ENCODE assay signal across 10 mouse cellular contexts in genomic region chr13:49651136-49651535, GRCm38 (mm10). TPM values are rescaled to one million over a fixed set of nuclear protein-coding genes. Genes with fewer than 3 reads are reported as not detected.
DNase-seq lines count a peak whose midpoint lies in the region; ATAC-seq and TF ChIP-seq lines count a peak whose summit lies in the region.
"Had no signal": no experiment of that assay in that cellular context is flagged by ENCODE, and none has a peak within 500 bp of the region (broad histone marks: within the 10 kb centered on the region; RNA-seq: fewer than 3 reads in every experiment).

No protein-coding gene starts in this region.

- WGBS in kidney, embryonic 14.5 days = 53% methylated on average over 2 of the region's 2 CpGs
- WGBS in limb, embryonic 12.5 days = 57% methylated on average over 2 of the region's 2 CpGs

- peak overlapping the region; percentile 72; the same call in 1 of the 2 replicates for H3K4me2 ChIP-seq in kidney, embryonic 14.5 days (replicated peaks; ENCODE audit: low read depth, low read length)
- peak overlapping the region; percentile 51 for H3K4me2 ChIP-seq in CH12.LX (ENCODE audit: insufficient read depth, low read depth, poor library complexity, severe bottlenecking)
- H3K4me2 ChIP-seq in limb, embryonic 12.5 days = peak overlapping the region; percentile 79

- 0 out of 2 replicates have a peak, but pooled peaks cover 6% of the 10 kb centered on the region for H3K4me1 ChIP-seq in kidney, embryonic 14.5 days (ENCODE audit: control insufficient read depth, insufficient read depth, low read length)
- peaks cover 0 to 31% of the 10 kb centered on the region in 2 experiments; a peak in 2 of 4 replicates for H3K4me1 ChIP-seq in CH12.LX (ENCODE audit: control insufficient read depth in 1 of 2, insufficient read depth in 2 of 2)
- peaks cover 12% of the 10 kb centered on the region for H3K4me1 ChIP-seq in limb, embryonic 12.5 days (replicated peaks)

- no peak for ATAC-seq in kidney, embryonic 14.5 days (ENCODE audit: low FRiP score, low TSS enrichment)
- ATAC-seq in limb, embryonic 12.5 days (ENCODE audit: insufficient number of reproducible peaks, insufficient read depth, low FRiP score, low TSS enrichment, low read depth) = no peak

- dilution Hi-C loops in CH12.LX (cut with MboI; ENCODE audit: extremely low pct_ligation_motif_present, extremely low pct_unique_long_range_greater_than_20kb, low sequenced_read_pairs) = no loop called here

- no peak for TF ChIP-seq EP300 in CH12.LX (IDR thresholded peaks at IDR 0.05; ENCODE audit: low read length)

- no peaks in the 10 kb centered on the region for H3K27me3 ChIP-seq in kidney, embryonic 14.5 days (ENCODE audit: control insufficient read depth, insufficient read depth, low read length)
- no peaks in the 10 kb centered on the region for H3K27me3 ChIP-seq in CH12.LX (replicated peaks)
- no peaks in the 10 kb centered on the region for H3K27me3 ChIP-seq in limb, embryonic 12.5 days

- TF ChIP-seq POLR2A in CH12.LX (IDR thresholded peaks at IDR 0.05; ENCODE audit: low read depth, low read length) = no peak

- H3K36me3 ChIP-seq in kidney, embryonic 14.5 days (ENCODE audit: control insufficient read depth, insufficient read depth, low read length) = peaks cover under 1% of the 10 kb centered on the region; the same call in 1 of the 2 replicates
- H3K36me3 ChIP-seq in CH12.LX (replicated peaks in 1 of 2; ENCODE audit: control insufficient read depth in 1 of 2, insufficient read depth in 1 of 2, low read length in 1 of 2) = peaks cover 0 to 15% of the 10 kb centered on the region in 2 experiments
- H3K36me3 ChIP-seq in limb, embryonic 12.5 days = peaks cover 1% of the 10 kb centered on the region; the same call in 1 of the 2 replicates

- in situ Hi-C loops in CH12.LX (cut with MboI; ENCODE audit: low pct_ligation_motif_present, low pct_unique_long_range_greater_than_20kb, low sequenced_read_pairs) = no loop called here

- intact Hi-C loops in left cerebral cortex, postnatal 25 days (cut with DNase I) = no loop called here

- no peak overlapping the region for H3K9ac ChIP-seq in kidney, embryonic 14.5 days (ENCODE audit: low read depth, low read length)
- H3K9ac ChIP-seq in CH12.LX (ENCODE audit: insufficient read depth, low read depth) = peak overlapping the region; percentile 68; the same call in 1 of the 2 replicates
- no peak overlapping the region for H3K9ac ChIP-seq in limb, embryonic 12.5 days (replicated peaks)

- peaks cover 12% of the 10 kb centered on the region for H3K79me2 ChIP-seq in CH12.LX (replicated peaks; ENCODE audit: control insufficient read depth, extremely low read depth, insufficient read depth, poor library complexity, severe bottlenecking)

- H3K4me3 ChIP-seq in kidney, embryonic 14.5 days (ENCODE audit: low read length) = no peak overlapping the region
- H3K4me3 ChIP-seq in CH12.LX (replicated peaks in 1 of 3; ENCODE audit: low read depth in 2 of 3, low read length in 2 of 3, poor library complexity in 1 of 3) = no peak overlapping the region
- no peak overlapping the region; the same call in 1 of the 2 replicates for H3K4me3 ChIP-seq in limb, embryonic 12.5 days (replicated peaks)

- no peak overlapping the region for H3K27ac ChIP-seq in kidney, embryonic 14.5 days (ENCODE audit: low read depth, low read length)
- H3K27ac ChIP-seq in CH12.LX (ENCODE audit: insufficient read depth, low read depth) = no peak overlapping the region
- no peak overlapping the region for H3K27ac ChIP-seq in limb, embryonic 12.5 days

- peak in 1 of 2 experiments; percentile 33; a peak in 2 of 4 replicates for TF ChIP-seq CTCF in CH12.LX (conservative IDR thresholded peaks at IDR 0.05 in 1 of 2, IDR thresholded peaks at IDR 0.05 in 1 of 2; ENCODE audit: low read depth in 2 of 2, low read length in 2 of 2)

- DNase-seq in kidney, postnatal 14 days = no peak
- DNase-seq in CH12.LX (ENCODE audit: extremely low read depth) (no peak), ES-CJ7 (ENCODE audit: low read depth, low spot score) (peak; percentile 12)
- DNase-seq in adrenal gland, postnatal 10 days = no peak
- DNase-seq in left cerebral cortex, postnatal 25 days (ENCODE audit: low spot score in 2 of 2) = no peak
- DNase-seq: adrenal gland, postnatal 14 days; heart, postnatal 4 days; thymus, adult 2 months had no signal

- peak; percentile 28 for TF ChIP-seq RAD21 in CH12.LX (IDR thresholded peaks at IDR 0.05; ENCODE audit: low read depth, low read length)

- no peaks in the 10 kb centered on the region for H3K9me3 ChIP-seq in kidney, embryonic 14.5 days (ENCODE audit: control insufficient read depth, low read length)
- H3K9me3 ChIP-seq in CH12.LX (replicated peaks; ENCODE audit: low read length) = no peaks in the 10 kb centered on the region
- no peaks in the 10 kb centered on the region for H3K9me3 ChIP-seq in limb, embryonic 12.5 days

TF ChIP-seq in CH12.LX, 34 proteins besides CTCF, POLR2A, EP300 and RAD21:
- TF ChIP-seq ZC3H11A (IDR thresholded peaks at IDR 0.05; ENCODE audit: low read depth, low read length) (no peak), IRF4 (IDR thresholded peaks at IDR 0.05; ENCODE audit: low read depth, low read length) (no peak), MAX (IDR thresholded peaks at IDR 0.05; ENCODE audit: low read length) (no peak), KAT2A (IDR thresholded peaks at IDR 0.05; ENCODE audit: insufficient replicate concordance, low read length) (no peak), USF1 (IDR thresholded peaks at IDR 0.05; ENCODE audit: low read depth, low read length) (no peak), ZMIZ1 (IDR thresholded peaks at IDR 0.05; ENCODE audit: low read depth, low read length) (no peak), ZKSCAN1 (IDR thresholded peaks at IDR 0.05; ENCODE audit: borderline replicate concordance, low read depth, low read length) (no peak), NELFE (IDR thresholded peaks at IDR 0.05; ENCODE audit: low read depth, low read length) (no peak), UBTF (IDR thresholded peaks at IDR 0.05; ENCODE audit: low read depth, low read length) (no peak)

RNA-seq across cellular contexts. Expression of gene Cenpp, which starts 1.4 kb away (rescaled TPM):
- 34.1 and 45.5 TPM in 2 replicates for polyA plus RNA-seq in kidney, embryonic 14.5 days (2014; fragmentation: Nextera tagmentation; extraction: Ambion mirVana)
- total RNA-seq in CH12.LX (2012; rRNA removed) = 11.2 and 14.9 TPM in 2 replicates
- total RNA-seq in CH12.LX (2014; rRNA removed) = 35.3 and 41.8 TPM in 2 replicates
- 10.7 and 11.8 TPM in 2 replicates for polyA plus RNA-seq in CH12.LX (2012; ENCODE audit: insufficient read length, low read depth)
- polyA plus RNA-seq in limb, embryonic 12.5 days (2016; fragmentation: Nextera tagmentation; extraction: Ambion mirVana) = 34.1 and 34.5 TPM in 2 replicates
- 1 to 10 TPM; 5.1 to 5.8 TPM for total RNA-seq in adrenal gland, postnatal 10 days (2021)
- under 1 TPM; 0.39 to 0.53 TPM for total RNA-seq in left cerebral cortex, postnatal 25 days (2021)

RNA-seq across cellular contexts. Expression of gene Nol8, which starts 1.7 kb away (rescaled TPM):
- polyA plus RNA-seq in kidney, embryonic 14.5 days (2014; fragmentation: Nextera tagmentation; extraction: Ambion mirVana) = 18.6 and 22.0 TPM in 2 replicates
- total RNA-seq in CH12.LX (2012; rRNA removed) = 14.9 and 24.0 TPM in 2 replicates
- 33.4 and 40.1 TPM in 2 replicates for total RNA-seq in CH12.LX (2014; rRNA removed)
- 32.8 and 36.7 TPM in 2 replicates for polyA plus RNA-seq in CH12.LX (2012; ENCODE audit: insufficient read length, low read depth)
- 18.8 and 21.0 TPM in 2 replicates for polyA plus RNA-seq in limb, embryonic 12.5 days (2016; fragmentation: Nextera tagmentation; extraction: Ambion mirVana)
- 10 to 100 TPM; 18.7 to 19.1 TPM for total RNA-seq in adrenal gland, postnatal 10 days (2021)
- total RNA-seq in left cerebral cortex, postnatal 25 days (2021) = 10 to 100 TPM; 25.4 to 31.7 TPM

RNA-seq across cellular contexts. Expression of gene Iars, which starts 30.8 kb away (rescaled TPM):
- 42.1 and 94.3 TPM in 2 replicates for polyA plus RNA-seq in kidney, embryonic 14.5 days (2014; fragmentation: Nextera tagmentation; extraction: Ambion mirVana)
- 100 and 141 TPM in 2 replicates for total RNA-seq in CH12.LX (2012; rRNA removed)
- 81.6 and 88.2 TPM in 2 replicates for total RNA-seq in CH12.LX (2014; rRNA removed)
- 148 and 160 TPM in 2 replicates for polyA plus RNA-seq in CH12.LX (2012; ENCODE audit: insufficient read length, low read depth)
- polyA plus RNA-seq in limb, embryonic 12.5 days (2016; fragmentation: Nextera tagmentation; extraction: Ambion mirVana) = 75.3 and 78.8 TPM in 2 replicates
- 10 to 100 TPM; 59.5 to 61.3 TPM for total RNA-seq in adrenal gland, postnatal 10 days (2021)
- 10 to 100 TPM; 63.4 to 66.9 TPM for total RNA-seq in left cerebral cortex, postnatal 25 days (2021)

RNA-seq across cellular contexts. Expression of gene Ogn, which starts 43.3 kb away (rescaled TPM):
- polyA plus RNA-seq in kidney, embryonic 14.5 days (2014; fragmentation: Nextera tagmentation; extraction: Ambion mirVana) = 26.3 and 31.6 TPM in 2 replicates
- not detected in 2 replicates for total RNA-seq in CH12.LX (2012; rRNA removed)
- total RNA-seq in CH12.LX (2014; rRNA removed) = not detected in 2 replicates
- not detected in 2 replicates for polyA plus RNA-seq in CH12.LX (2012; ENCODE audit: insufficient read length, low read depth)
- polyA plus RNA-seq in limb, embryonic 12.5 days (2016; fragmentation: Nextera tagmentation; extraction: Ambion mirVana) = 20.3 and 27.8 TPM in 2 replicates
- total RNA-seq in adrenal gland, postnatal 10 days (2021) = 10 to 100 TPM; 41.6 to 46.9 TPM
- 1 to 10 TPM; 5.4 to 7.1 TPM for total RNA-seq in left cerebral cortex, postnatal 25 days (2021)

Comparison
In these comparisons a context has a peak if more than half of its experiments do, and no peak if none do; other contexts are left out.
1. RNA of gene Cenpp, which starts 1.4 kb away (total RNA-seq): 11.2 to 41.8 TPM in CH12.LX and 5.1 to 5.8 TPM in adrenal gland, postnatal 10 days; 0.39 to 0.53 TPM in left cerebral cortex, postnatal 25 days; every median in the first group is over 4 times any median in the second.
2. Peak in every context shown above with its lines, with median percentiles within 50 percentile points of each other: H3K4me2 ChIP-seq.